Mouse (Mus musculus) megakaryocyte, embryonic 14.5 days (primary cell): Measurements from ENCODE around the gene Tnfsf10.

ENCODE experiments used
- FLI1 ChIP-seq: IDR thresholded peaks from 2 replicates; pipeline ENCODE4 v1.6.1; 2012; ENCODE audit warnings: low read length, inconsistent platforms, mixed read lengths
- GATA1 ChIP-seq: IDR thresholded peaks from 3 replicates; pipeline ENCODE4 v1.6.1; 2012; ENCODE audit warnings: mixed read lengths, low read length, inconsistent platforms, borderline replicate concordance

DNA sequence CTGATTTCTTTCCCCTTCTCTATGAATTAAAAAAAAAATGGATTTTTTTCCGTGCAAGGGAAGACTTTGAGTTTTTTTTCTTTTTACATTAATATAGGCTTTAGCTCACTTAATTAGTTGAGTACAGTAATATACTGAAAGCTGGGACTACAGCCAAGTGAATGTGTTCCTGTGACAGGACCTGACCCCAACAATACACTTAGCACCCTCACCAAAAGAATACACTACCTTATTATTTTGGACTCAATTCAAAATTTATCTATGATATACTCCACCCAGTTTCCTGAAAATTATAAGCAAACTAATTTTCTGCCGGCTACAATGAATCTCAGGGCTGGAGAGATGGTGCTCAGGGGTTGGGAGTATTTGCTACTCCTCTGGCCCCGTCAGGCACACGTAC lies 47.7 kb upstream of the Tnfsf10 start:
- TF ChIP-seq FLI1 (no peak), GATA1 (no peak)
